Mouse (Mus musculus) splenic B cell, adult 2 months (primary cell): ENCODE measurements around the gene AI413582.

Source experiments
- DNase-seq: peaks from one replicate; pipeline ENCODE4 v3.0.0-alpha.2; 2011; ENCODE audit warnings: low read depth, low spot score
- H3K27me3 ChIP-seq: 2 replicates; pipeline ENCODE4 v1.6.1; 2012; ENCODE audit warnings: mild to moderate bottlenecking, low read length, moderate library complexity, mixed read lengths; ENCODE audit not compliant: control insufficient read depth, poor library complexity, insufficient read depth, severe bottlenecking
- H3K36me3 ChIP-seq: 2 replicates; pipeline ENCODE4 v1.6.1; 2012; ENCODE audit warnings: mild to moderate bottlenecking, low read length, moderate library complexity, mixed read lengths; ENCODE audit not compliant: control insufficient read depth, poor library complexity, insufficient read depth, severe bottlenecking

Gene AI413582

GRCm38 (mm10) chr17:27591826-27592564 lies 26.4 kb upstream of the AI413582 start:
- H3K27me3 ChIP-seq, result no peaks in the 10 kb centered on the region
- peak; percentile 52 for DNase-seq
- peaks cover 3% of the 10 kb centered on the region for H3K36me3 ChIP-seq

- peak; percentile 52 for DNase-seq
- H3K36me3 ChIP-seq, result no peaks in the 10 kb centered on the region
- no peaks in the 10 kb centered on the region for H3K27me3 ChIP-seq
Observed at GRCm38 (mm10) chr17:27588231-27588630, 22.7 kb upstream of the AI413582 start.

- DNase-seq, result no peak
- H3K27me3 ChIP-seq, result no peaks in the 10 kb centered on the region
- H3K36me3 ChIP-seq, result no peaks in the 10 kb centered on the region; the same call in 1 of the 2 replicates
Observed at GRCm38 (mm10) chr17:27587252-27587651, 21.7 kb upstream of the AI413582 start.

- Histone ChIP-seq H3K27me3 (no peaks in the 10 kb centered on the region), H3K36me3 (no peaks in the 10 kb centered on the region; the same call in 1 of the 2 replicates)
- no peak for DNase-seq
Observed at GRCm38 (mm10) chr17:27586661-27587060, 21.1 kb upstream of the AI413582 start.

GRCm38 (mm10) chr17:27583185-27583894 lies 17.8 kb upstream of the AI413582 start:
- H3K36me3 ChIP-seq, result peaks cover 6% of the 10 kb centered on the region
- peak; percentile 36 for DNase-seq

GRCm38 (mm10) chr17:27580392-27581068 lies 15.0 kb upstream of the AI413582 start:
- H3K27me3 ChIP-seq, result no peaks in the 10 kb centered on the region
- no peak for DNase-seq
- H3K36me3 ChIP-seq, result peaks cover 6% of the 10 kb centered on the region

More at GRCm38 (mm10) chr17:27583185-27583894, 17.8 kb upstream of the AI413582 start:
- H3K27me3 ChIP-seq, result no peaks in the 10 kb centered on the region

GRCm38 (mm10) chr17:27579816-27580215 lies 14.3 kb upstream of the AI413582 start:
- Histone ChIP-seq H3K36me3 (peaks cover 6% of the 10 kb centered on the region), H3K27me3 (no peaks in the 10 kb centered on the region)
- DNase-seq, result no peak

- no peak for DNase-seq
- no peaks in the 10 kb centered on the region for H3K27me3 ChIP-seq
- peaks cover 6% of the 10 kb centered on the region for H3K36me3 ChIP-seq
Observed at GRCm38 (mm10) chr17:27578487-27578886, 12.9 kb upstream of the AI413582 start.

GRCm38 (mm10) chr17:27577468-27577867 lies 11.9 kb upstream of the AI413582 start:
- Histone ChIP-seq H3K36me3 (peaks cover 6% of the 10 kb centered on the region), H3K27me3 (no peaks in the 10 kb centered on the region)
- no peak for DNase-seq

GRCm38 (mm10) chr17:27576056-27576455 lies 10.5 kb upstream of the AI413582 start:
- no peak for DNase-seq
- H3K27me3 ChIP-seq, result no peaks in the 10 kb centered on the region
- peaks cover 5% of the 10 kb centered on the region for H3K36me3 ChIP-seq

- Histone ChIP-seq H3K27me3 (no peaks in the 10 kb centered on the region), H3K36me3 (peaks cover 3% of the 10 kb centered on the region)
- DNase-seq, result no peak
Observed at GRCm38 (mm10) chr17:27575116-27575776, 9.7 kb upstream of the AI413582 start.

GRCm38 (mm10) chr17:27574470-27575115 lies 9.0 kb upstream of the AI413582 start:
- DNase-seq, result no peak
- H3K36me3 ChIP-seq, result peaks cover under 1% of the 10 kb centered on the region

GRCm38 (mm10) chr17:27573772-27574320 lies 8.3 kb upstream of the AI413582 start:
- DNase-seq, result no peak
- H3K27me3 ChIP-seq, result no peaks in the 10 kb centered on the region
- H3K36me3 ChIP-seq, result no peaks in the 10 kb centered on the region; the same call in none of the 2 replicates

More at GRCm38 (mm10) chr17:27574470-27575115, 9.0 kb upstream of the AI413582 start:
- no peaks in the 10 kb centered on the region for H3K27me3 ChIP-seq

- no peaks in the 10 kb centered on the region for H3K27me3 ChIP-seq
- no peak for DNase-seq
- no peaks in the 10 kb centered on the region; the same call in 1 of the 2 replicates for H3K36me3 ChIP-seq
Observed at GRCm38 (mm10) chr17:27571315-27571714, 5.8 kb upstream of the AI413582 start.
